Mouse (Mus musculus): ENCODE measurements around the gene Prap1.
"Not testable (repeated sequence)": the region's sequence is repeated elsewhere in the genome, so short reads cannot be mapped to it uniquely, and the experiment has no call there.

- not testable (repeated sequence) for TF ChIP-seq FLI1 (IDR thresholded peaks at IDR 0.05; ENCODE audit: low read length); GATA1 (IDR thresholded peaks at IDR 0.05; ENCODE audit: borderline replicate concordance, low read length)
These were observed 39.0 kb downstream of the Prap1 start for GRCm38 (mm10) chr7:140132184-140132583.
